Mouse (Mus musculus): ENCODE measurements around the gene Fkbp15.

DNA sequence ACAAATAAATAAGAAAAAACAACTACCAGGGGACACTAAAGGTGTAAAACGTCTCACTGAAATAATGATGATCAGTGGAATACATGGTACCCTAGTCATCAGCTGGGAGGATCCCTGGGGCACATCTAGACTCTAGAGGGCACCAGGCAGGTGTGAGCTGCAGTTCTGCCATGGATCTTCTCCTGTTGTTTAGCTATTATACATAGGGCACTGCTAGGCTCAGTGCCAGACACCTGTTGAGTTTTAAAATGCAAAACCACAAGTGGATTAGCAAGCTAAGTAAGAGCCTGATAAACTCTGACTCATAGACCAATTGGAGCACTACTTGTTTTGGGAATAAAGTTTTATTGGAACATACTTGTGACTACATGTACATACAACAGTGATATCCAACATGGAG, 42.1 kb downstream of the Fkbp15 start:
- TF ChIP-seq CTCF (IDR thresholded peaks at IDR 0.05; ENCODE audit: low read depth, low read length) (no peak), POLR2A (IDR thresholded peaks at IDR 0.05; ENCODE audit: insufficient read depth, low read length) (no peak), EP300 (IDR thresholded peaks at IDR 0.05; ENCODE audit: insufficient read depth, low read depth, low read length) (no peak)
